Mouse (Mus musculus) forelimb bud, embryonic 11.5 days (tissue): ENCODE results near the gene Lingo3.

Experiments
- DNase-seq: peaks from one replicate; pipeline ENCODE4 v3.0.0-alpha.2; 2012; ENCODE audit warnings: low read depth, low spot score

Gene Lingo3

DNA sequence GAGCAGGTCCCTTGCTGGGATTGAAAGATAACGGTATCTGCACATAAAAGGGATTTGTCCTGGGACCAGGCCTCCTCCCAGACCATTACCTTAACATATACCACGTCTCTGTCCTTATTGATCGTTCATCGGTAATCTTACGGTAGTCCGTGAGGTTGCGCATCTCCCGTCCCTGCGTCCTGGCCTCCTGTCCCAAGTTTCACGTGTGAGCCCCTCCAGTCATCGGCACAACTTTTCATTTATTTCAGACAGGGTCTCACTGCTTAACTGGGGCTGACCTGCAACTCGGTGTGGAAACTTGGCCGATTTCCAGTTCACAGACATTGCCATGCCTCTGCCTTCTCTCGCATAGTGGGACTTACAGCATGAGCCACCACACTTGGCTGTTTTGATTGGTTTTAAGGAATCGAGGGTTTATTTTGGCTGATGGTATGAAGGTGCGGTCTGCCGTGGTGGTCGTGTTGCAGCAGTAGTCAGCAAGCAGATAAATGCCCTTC, 44.7 kb downstream of the Lingo3 start:
- DNase-seq = no peak

GRCm38 (mm10) chr10:80798150-80799006, 45.5 kb downstream of the Lingo3 start, which contains the start of the genes Sf3a2 and Plekhj1:
TSS of gene Sf3a2 (plus strand) at chr10:80798198.
TSS of gene Plekhj1 (minus strand) at chr10:80798626.
- DNase-seq = peak; percentile 97

GRCm38 (mm10) chr10:80797186-80798149, 46.4 kb downstream of the Lingo3 start:
- DNase-seq = no peak

GRCm38 (mm10) chr10:80796307-80796848, 47.5 kb downstream of the Lingo3 start:
- DNase-seq = no peak

DNA sequence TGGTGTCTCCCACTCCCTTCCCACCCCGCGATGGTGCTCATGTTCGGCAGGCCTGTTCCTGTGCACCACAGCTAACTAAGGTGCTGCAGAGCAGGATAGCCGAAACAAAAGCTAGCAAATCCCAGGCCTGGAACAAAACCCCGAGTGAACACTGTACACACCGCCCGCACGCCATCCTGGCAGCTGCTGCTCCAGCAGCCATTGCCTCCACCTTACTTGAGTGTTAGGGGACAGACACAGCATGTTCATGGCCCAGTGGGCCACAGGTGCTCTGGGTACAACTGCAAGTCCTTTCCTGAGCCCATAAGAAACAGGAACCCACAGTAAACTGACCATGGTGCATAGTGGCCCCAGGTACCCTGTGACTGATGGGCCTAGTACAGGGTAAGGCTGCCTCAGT, 49.1 kb downstream of the Lingo3 start:
- no peak for DNase-seq

- no peak for DNase-seq
Measured at GRCm38 (mm10) chr10:80793803-80794202, 50.0 kb downstream of the Lingo3 start.

GRCm38 (mm10) chr10:80793033-80793784, 50.6 kb downstream of the Lingo3 start:
- no peak for DNase-seq

GRCm38 (mm10) chr10:80792175-80793032, 51.4 kb downstream of the Lingo3 start:
- no peak for DNase-seq

GRCm38 (mm10) chr10:80791476-80792174, 52.2 kb downstream of the Lingo3 start:
- DNase-seq = no peak

DNA sequence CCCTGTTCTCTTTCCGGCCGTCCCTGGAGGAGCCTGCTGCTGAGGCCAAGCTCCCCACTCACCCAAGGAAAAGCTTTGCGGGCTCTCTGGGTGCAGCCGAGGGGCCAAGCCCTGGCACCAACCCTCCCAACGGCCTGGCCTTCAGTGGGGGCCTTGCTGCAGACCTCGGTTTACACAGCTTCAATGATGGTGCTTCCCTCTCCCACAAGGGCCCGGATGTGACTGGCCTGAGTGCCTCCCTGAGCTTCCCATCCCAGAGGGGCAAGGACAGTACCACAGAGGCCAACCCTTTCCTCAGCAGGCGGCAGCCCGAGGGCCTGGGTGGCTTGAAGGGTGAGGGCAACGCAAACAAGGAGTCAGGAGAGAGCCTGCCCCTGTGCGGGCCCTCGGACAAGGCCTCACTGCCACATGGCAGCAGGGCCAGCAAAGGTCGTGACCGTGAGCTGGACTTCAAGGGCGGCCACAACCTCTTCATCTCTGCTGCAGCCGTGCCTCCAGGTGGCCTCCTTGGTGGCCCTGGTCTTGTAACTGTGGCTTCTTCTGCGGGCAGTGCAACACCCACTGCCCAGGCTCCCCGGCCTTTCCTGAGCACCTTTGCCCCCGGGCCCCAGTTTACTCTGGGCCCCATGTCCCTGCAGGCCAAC, 53.0 kb downstream of the Lingo3 start:
- DNase-seq = no peak

DNA sequence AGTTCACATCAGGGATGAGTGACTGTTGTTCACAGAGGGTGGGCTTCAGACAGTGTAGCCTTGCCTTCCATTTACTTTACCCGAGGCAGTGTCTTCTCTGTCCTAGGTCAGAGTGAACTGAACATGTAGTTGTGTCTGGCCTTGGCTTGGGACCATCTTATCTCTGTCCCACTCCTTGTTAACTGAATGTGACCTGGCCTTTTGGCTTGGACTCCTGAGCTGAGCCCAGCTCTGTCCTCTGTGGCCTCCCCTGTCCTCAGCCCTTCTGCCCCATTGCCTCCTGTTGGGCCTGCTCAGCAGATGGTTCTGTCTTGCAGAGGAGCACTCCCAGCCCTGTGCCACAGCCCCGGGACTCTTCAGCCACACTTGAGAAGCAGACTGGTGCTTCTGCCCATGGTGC, 56.3 kb downstream of the Lingo3 start:
- DNase-seq = no peak

- DNase-seq = no peak
Measured at GRCm38 (mm10) chr10:80785963-80786362, 57.9 kb downstream of the Lingo3 start.

DNA sequence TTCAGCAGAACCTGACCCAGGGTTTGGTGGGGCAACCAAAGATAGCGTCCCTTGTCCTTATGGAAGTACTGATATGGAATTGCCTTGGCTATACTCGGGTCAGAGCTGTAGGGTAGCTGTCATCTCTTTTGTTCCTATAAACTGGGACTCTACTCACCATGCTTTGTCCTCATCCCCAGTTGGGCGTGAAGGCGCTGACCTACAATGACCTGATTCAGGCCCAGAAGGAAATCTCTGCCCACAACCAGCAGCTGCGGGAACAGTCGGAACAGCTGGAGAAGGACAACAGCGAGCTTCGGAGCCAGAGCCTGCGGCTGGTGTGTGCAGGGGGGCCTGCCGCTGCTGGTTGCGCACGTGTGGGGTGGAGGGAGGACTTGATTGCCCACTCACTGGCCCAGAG, 59.0 kb downstream of the Lingo3 start:
- DNase-seq = no peak

DNA sequence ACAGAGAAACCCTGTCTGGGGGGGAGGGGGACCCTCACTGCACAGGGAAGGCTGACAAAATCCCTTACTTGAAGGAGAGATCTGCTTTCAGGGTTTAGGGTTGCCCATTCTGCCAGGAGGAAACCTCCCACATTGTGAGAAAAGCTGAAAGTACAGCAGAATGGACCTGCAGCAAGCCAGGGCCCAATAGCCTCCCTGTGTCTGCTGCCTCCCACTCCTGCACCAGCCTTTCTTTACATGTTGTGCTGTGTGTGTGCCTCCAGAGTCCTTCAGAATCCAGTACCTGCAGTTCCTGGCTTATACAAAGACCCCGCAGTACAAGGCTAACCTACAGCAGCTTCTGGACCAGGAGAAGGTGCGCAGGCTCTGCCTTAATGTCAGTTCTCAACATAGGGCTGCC, 59.5 kb downstream of the Lingo3 start:
- DNase-seq = no peak
